Mouse (Mus musculus): ENCODE data around the gene Acp1.

DNA sequence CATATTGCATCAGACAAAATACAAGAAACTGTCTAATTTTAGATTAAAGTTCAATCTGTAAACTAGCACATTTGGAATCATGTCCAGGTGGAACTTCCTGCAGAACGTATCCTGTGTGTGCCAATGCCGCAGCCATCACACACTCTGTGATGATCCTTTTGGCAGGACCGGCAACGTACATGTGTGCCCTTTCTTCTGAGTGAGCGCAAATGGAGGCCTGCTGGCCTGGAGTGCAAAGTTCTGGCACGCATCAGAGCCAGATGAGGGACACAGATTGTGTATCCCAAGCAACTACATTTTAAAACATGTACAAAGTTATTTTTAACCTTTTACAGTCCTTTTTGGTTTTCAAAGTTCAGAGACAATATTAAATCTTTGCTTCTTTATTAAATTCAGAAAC, 59.5 kb downstream of the Acp1 start:
- no peak for TF ChIP-seq CTCF (IDR thresholded peaks at IDR 0.05; ENCODE audit: low read depth)
- TF ChIP-seq EP300 (IDR thresholded peaks at IDR 0.05; ENCODE audit: low read depth): no peak
